In genomic region chr1:50836123-50836522, GRCm38 (mm10) we compare ENCODE assay signal across 24 mouse cellular contexts.
DNase-seq lines count a peak whose midpoint lies in the region; ATAC-seq lines count a peak whose summit lies in the region.
"Had no signal": no experiment of that assay in that cellular context is flagged by ENCODE, and none has a peak within 500 bp of the region (broad histone marks: within the 10 kb centered on the region; RNA-seq: fewer than 3 reads in every experiment).

No protein-coding gene starts in this region.

- H3K9me3 ChIP-seq in embryonic facial prominence, embryonic 14.5 days (ENCODE audit: control insufficient read depth, low read length) = no peaks in the 10 kb centered on the region
- H3K9me3 ChIP-seq in embryonic facial prominence, embryonic 10.5 days = no peaks in the 10 kb centered on the region
- H3K9me3 ChIP-seq: embryonic facial prominence, embryonic 12.5 days; embryonic facial prominence, embryonic 15.5 days; forebrain, embryonic 10.5 days; forebrain, embryonic 12.5 days had no signal

- ATAC-seq in embryonic facial prominence, embryonic 14.5 days (ENCODE audit: low read depth) = no peak
- peak; percentile 27 to 51; a peak in 2 of 4 replicates for ATAC-seq in hematopoietic stem cell, adult 5-6 weeks (replicated peaks in 1 of 2; ENCODE audit: insufficient read depth in 1 of 2, low FRiP score in 2 of 2, low TSS enrichment in 1 of 2, low read depth in 1 of 2, poor library complexity in 2 of 2, severe bottlenecking in 2 of 2)
- ATAC-seq: CD4-positive, CD25-positive, alpha-beta regulatory T cell, adult 4 months; forebrain, embryonic 14.5 days; forebrain, embryonic 16.5 days had no signal

- 63% methylated on average over 6 of the region's 6 CpGs for WGBS in embryonic facial prominence, embryonic 14.5 days
- 87% methylated on average over 6 of the region's 6 CpGs for WGBS in embryonic facial prominence, embryonic 10.5 days

- no peaks in the 10 kb centered on the region for H3K36me3 ChIP-seq in embryonic facial prominence, embryonic 14.5 days (ENCODE audit: control insufficient read depth, insufficient read depth, low read length)
- H3K36me3 ChIP-seq in embryonic facial prominence, embryonic 10.5 days (replicated peaks) = no peaks in the 10 kb centered on the region
- H3K36me3 ChIP-seq: embryonic facial prominence, embryonic 12.5 days; embryonic facial prominence, embryonic 15.5 days; forebrain, embryonic 10.5 days; forebrain, embryonic 12.5 days had no signal

- H3K9ac ChIP-seq in embryonic facial prominence, embryonic 14.5 days (ENCODE audit: low read depth, low read length) = no peak overlapping the region
- H3K9ac ChIP-seq: embryonic facial prominence, embryonic 12.5 days; embryonic facial prominence, embryonic 15.5 days; forebrain, embryonic 12.5 days had no signal

- H3K27me3 ChIP-seq in embryonic facial prominence, embryonic 14.5 days (replicated peaks; ENCODE audit: control insufficient read depth, insufficient read depth, low read length) = no peaks in the 10 kb centered on the region
- H3K27me3 ChIP-seq in embryonic facial prominence, embryonic 10.5 days (replicated peaks; ENCODE audit: low read depth, poor library complexity, severe bottlenecking) = no peaks in the 10 kb centered on the region
- H3K27me3 ChIP-seq: embryonic facial prominence, embryonic 12.5 days; embryonic facial prominence, embryonic 15.5 days; forebrain, embryonic 12.5 days had no signal

- H3K27ac ChIP-seq in embryonic facial prominence, embryonic 14.5 days (replicated peaks; ENCODE audit: low read depth, low read length) = no peak overlapping the region
- no peak overlapping the region for H3K27ac ChIP-seq in embryonic facial prominence, embryonic 10.5 days (replicated peaks)
- H3K27ac ChIP-seq: embryonic facial prominence, embryonic 12.5 days; embryonic facial prominence, embryonic 15.5 days; forebrain, embryonic 10.5 days; forebrain, embryonic 12.5 days had no signal

- H3K4me1 ChIP-seq in embryonic facial prominence, embryonic 14.5 days (ENCODE audit: control insufficient read depth, insufficient read depth, low read length) = no peaks in the 10 kb centered on the region
- no peaks in the 10 kb centered on the region for H3K4me1 ChIP-seq in embryonic facial prominence, embryonic 10.5 days
- H3K4me1 ChIP-seq: embryonic facial prominence, embryonic 12.5 days; embryonic facial prominence, embryonic 15.5 days; forebrain, embryonic 10.5 days; forebrain, embryonic 12.5 days had no signal

- peak; percentile 54 for DNase-seq in embryonic facial prominence, embryonic 14.5 days (ENCODE audit: low spot score)
- no peak for DNase-seq in embryonic facial prominence, embryonic 10.5 days (ENCODE audit: low spot score)
- peak; percentile 3 for DNase-seq in retina, postnatal 1 day
- DNase-seq in retina, embryonic 14.5 days (ENCODE audit: low spot score) = no peak
- no peak for DNase-seq in heart, adult 11 months
- DNase-seq: adrenal gland, adult 2 months; adrenal gland, postnatal 10 days; adrenal gland, postnatal 25 days; B cell, adult 2 months; cerebellum, adult 11-12 months; cerebellum, adult 2 months; cerebellum, adult 9-10 months; cerebellum, postnatal 10 days; cerebellum, postnatal 25 days; embryo, embryonic 11 days had no signal

- H3K4me2 ChIP-seq in embryonic facial prominence, embryonic 14.5 days (ENCODE audit: low read depth, low read length) = no peak overlapping the region
- H3K4me2 ChIP-seq: embryonic facial prominence, embryonic 12.5 days; embryonic facial prominence, embryonic 15.5 days; forebrain, embryonic 12.5 days had no signal

- no peak overlapping the region for H3K4me3 ChIP-seq in embryonic facial prominence, embryonic 14.5 days (ENCODE audit: low read depth, low read length)
- no peak overlapping the region for H3K4me3 ChIP-seq in embryonic facial prominence, embryonic 10.5 days
- H3K4me3 ChIP-seq: embryonic facial prominence, embryonic 12.5 days; embryonic facial prominence, embryonic 15.5 days; erythroblast, embryonic 14.5 days; forebrain, embryonic 10.5 days; forebrain, embryonic 12.5 days had no signal

Comparison
In these comparisons a context has a peak if more than half of its experiments do, and no peak if none do; other contexts are left out.
1. DNase-seq: peak in embryonic facial prominence, embryonic 14.5 days (single experiment) and retina, postnatal 1 day (single experiment); none in embryonic facial prominence, embryonic 10.5 days (single experiment), retina, embryonic 14.5 days (single experiment) and heart, adult 11 months (single experiment).